Mouse (Mus musculus) liver, embryonic 11.5 days (tissue): ENCODE measurements at regions not wholly inside any gene's neighbourhood (a gene's known extent, or its start where the extent isn't known, plus 50 kb on each side); places are given as distances from the start of the nearest gene placed in this dataset.

Source experiments
- ATAC-seq: fragments of 200-750 bp; cut with Nextera tagmentation; replicated peaks from 2 replicates; pipeline ENCODE4 v1.8.0; 2017; ENCODE audit warnings: moderate number of reproducible peaks, mild to moderate bottlenecking, moderate TSS enrichment, moderate library complexity; ENCODE audit not compliant: low FRiP score
- DNase-seq: peaks from one replicate; pipeline ENCODE4 v3.0.0-alpha.2; 2017; ENCODE audit warnings: low spot score
- H3K27ac ChIP-seq: fragments of 300-500 bp; sonication (generic); 2 replicates; pipeline ENCODE4 v1.5.1; 2014; ENCODE audit warnings: mild to moderate bottlenecking, low read depth, low read length, control low read depth
- H3K27me3 ChIP-seq: fragments of 300-500 bp; sonication (generic); replicated peaks from 2 replicates; pipeline ENCODE4 v1.6.1; 2014; ENCODE audit warnings: low read length, mixed read lengths; ENCODE audit not compliant: control insufficient read depth, insufficient read depth
- H3K36me3 ChIP-seq: fragments of 300-500 bp; sonication (generic); 2 replicates; pipeline ENCODE4 v1.6.1; 2014; ENCODE audit warnings: mild to moderate bottlenecking, low read length, moderate library complexity, mixed read lengths; ENCODE audit not compliant: control insufficient read depth, insufficient read depth
- H3K4me1 ChIP-seq: fragments of 300-500 bp; sonication (generic); replicated peaks from 2 replicates; pipeline ENCODE4 v1.6.1; 2014; ENCODE audit warnings: low read length, mixed read lengths; ENCODE audit not compliant: control insufficient read depth, insufficient read depth
- H3K4me2 ChIP-seq: fragments of 300-500 bp; sonication (generic); 2 replicates; pipeline ENCODE4 v1.6.1; 2014; ENCODE audit warnings: mild to moderate bottlenecking, control low read depth, moderate library complexity
- H3K4me3 ChIP-seq: fragments of 300-500 bp; sonication (generic); 2 replicates; pipeline ENCODE4 v1.5.1; 2014; ENCODE audit warnings: low read depth, low read length, control low read depth
- H3K9ac ChIP-seq: fragments of 300-500 bp; sonication (generic); 2 replicates; pipeline ENCODE4 v1.6.1; 2014; ENCODE audit warnings: low read depth, low read length, control low read depth
- H3K9me3 ChIP-seq: fragments of 300-500 bp; sonication (generic); 2 replicates; pipeline ENCODE4 v1.6.1; 2016; ENCODE audit warnings: low read length, inconsistent platforms, mixed read lengths; ENCODE audit not compliant: control insufficient read depth
- WGBS: fragments of 180-500 bp; shearing (Covaris S2); extraction: QIAGEN DNeasy Blood & Tissue Kit; methylation state at CpG from one replicate; pipeline ENCODE4 v1.1.7; 2014; 5-methylcytosine and 5-hydroxymethylcytosine counted together

DNA sequence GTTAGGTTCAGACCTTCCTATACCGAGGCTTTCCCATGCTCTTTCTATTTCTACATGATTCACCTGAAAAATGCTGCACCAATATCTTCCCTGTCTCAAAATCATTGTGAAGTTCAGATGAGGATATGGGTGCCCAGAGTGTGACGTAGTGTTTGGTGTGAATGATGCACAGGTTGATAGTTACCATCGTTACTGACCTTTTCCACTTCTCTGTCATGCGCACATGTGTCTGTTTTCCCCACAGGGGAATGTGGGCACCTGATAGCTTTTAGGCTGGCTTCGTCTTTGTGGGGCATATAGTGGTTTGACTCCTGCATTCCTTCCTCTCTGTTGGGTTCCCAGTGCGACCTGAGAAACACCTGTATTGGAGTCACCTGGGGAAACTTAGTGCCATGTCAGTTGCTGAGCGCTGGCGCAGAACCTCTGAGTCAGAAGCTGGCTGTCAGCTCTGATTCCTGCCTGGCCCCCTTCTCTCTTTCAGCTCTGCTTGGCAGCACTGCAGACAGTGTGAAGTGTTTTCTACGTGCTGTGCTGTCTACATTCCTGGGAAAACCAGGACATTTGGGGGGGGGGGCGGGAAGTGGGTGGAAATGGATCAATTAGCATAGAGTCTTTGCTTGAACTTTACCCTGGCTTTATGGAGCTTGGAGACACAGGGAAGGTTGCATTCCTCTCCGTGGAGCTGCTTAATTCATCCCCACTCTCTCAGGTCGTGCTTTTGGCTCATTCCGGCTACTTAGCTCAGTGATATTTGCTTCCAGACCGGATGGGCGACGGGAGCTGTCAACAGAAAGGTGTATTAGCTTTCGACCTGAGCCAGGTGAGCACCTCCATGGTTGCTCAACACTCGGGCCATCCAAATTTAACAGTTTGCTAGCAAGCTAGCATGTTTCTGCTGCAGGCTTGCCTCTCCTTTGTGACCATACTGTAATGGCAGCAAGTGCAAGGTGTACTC is 1281.4 kb upstream of the A1bg start:
- H3K27ac ChIP-seq: no peak overlapping the region
- DNase-seq: no peak
- no peaks in the 10 kb centered on the region for H3K4me1 ChIP-seq
- peaks cover 7% of the 10 kb centered on the region; the same call in 1 of the 2 replicates for H3K36me3 ChIP-seq
- WGBS: 79% methylated on average over 18 of the region's 18 CpGs
- no peaks in the 10 kb centered on the region; the same call in 1 of the 2 replicates for H3K9me3 ChIP-seq
- no peaks in the 10 kb centered on the region for H3K27me3 ChIP-seq
- no peak overlapping the region for H3K4me3 ChIP-seq
- H3K9ac ChIP-seq: no peak overlapping the region
- no peak overlapping the region for H3K4me2 ChIP-seq
- no peak for ATAC-seq

DNA sequence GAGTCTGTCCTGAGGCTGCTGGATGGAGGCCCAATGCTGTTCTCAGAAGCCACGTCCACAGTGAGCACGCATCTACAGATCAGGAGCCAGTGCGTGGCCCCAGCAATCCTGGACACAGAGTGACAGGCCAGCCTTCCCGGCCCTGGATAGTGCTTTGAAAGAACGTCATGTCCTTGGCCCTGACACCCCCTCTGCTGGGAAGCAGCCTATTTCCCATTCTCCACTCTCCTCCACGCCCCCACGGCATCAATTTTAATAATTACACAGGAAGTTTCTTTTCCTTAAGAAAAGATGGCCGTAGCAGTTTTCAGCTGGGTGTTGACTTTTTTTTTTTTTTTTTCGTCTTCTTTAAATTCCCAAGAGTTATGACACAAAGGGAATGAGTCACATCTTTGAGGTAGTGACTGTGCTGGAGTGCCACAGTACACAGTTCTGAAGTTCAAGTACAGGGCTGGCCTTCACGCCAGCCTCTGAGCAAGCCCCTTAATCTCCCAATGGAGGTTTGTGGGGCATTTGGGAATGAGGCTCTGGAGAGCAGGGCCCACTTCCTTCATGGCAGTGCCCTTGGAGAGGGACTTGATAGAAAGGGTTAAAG is 1280.1 kb upstream of the A1bg start:
- Histone ChIP-seq H3K27me3 (no peaks in the 10 kb centered on the region), H3K4me1 (no peaks in the 10 kb centered on the region), H3K4me3 (no peak overlapping the region), H3K27ac (no peak overlapping the region), H3K4me2 (no peak overlapping the region), H3K36me3 (peaks cover 7% of the 10 kb centered on the region; the same call in 1 of the 2 replicates), H3K9me3 (no peaks in the 10 kb centered on the region; the same call in 1 of the 2 replicates), H3K9ac (no peak overlapping the region)
- DNase-seq: no peak
- ATAC-seq: no peak
- WGBS: 85% methylated on average over 10 of the region's 10 CpGs

DNA sequence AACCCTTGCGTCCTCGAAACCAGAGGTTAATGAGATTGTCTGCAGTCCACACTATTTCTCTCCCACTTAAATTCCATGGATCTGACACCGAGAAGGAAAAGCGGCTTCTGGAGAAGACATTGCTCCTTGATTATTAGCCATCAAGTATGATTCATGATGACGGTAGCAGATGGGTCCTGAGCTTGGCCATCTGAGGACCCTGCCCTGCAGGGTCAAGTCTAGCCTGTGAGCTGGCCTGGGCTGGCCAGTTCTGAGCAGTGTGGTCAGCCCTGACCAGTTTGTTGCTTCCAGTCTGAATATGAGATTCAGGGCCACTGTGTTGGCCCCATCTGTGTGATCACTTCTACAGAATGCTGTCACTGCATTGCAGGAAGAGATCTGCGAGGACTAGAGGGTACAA is 1275.9 kb upstream of the A1bg start:
- no peak for ATAC-seq
- 93% methylated on average over 6 of the region's 6 CpGs for WGBS

DNA sequence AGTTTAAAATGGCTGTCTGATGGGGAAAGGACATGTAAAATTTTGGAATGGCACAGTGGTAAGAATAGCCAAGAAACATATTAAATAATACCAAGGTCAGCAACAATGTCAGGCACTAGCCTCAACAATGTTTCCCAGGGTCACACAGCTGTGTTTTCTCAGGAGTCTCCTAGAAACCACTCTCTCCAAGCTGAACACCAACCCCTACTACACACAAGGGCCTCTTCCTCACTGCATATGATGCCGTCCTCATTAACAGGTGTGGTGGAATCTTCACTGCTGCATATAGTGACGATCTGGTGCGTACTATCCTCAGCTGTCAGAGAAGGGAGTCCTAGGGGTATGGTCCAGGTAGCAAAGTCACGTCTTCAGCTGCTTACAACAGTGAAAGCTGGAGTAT is 1275.4 kb upstream of the A1bg start:
- peaks cover 7% of the 10 kb centered on the region; the same call in 1 of the 2 replicates for H3K36me3 ChIP-seq
- H3K27ac ChIP-seq: no peak overlapping the region
- no peaks in the 10 kb centered on the region; the same call in 1 of the 2 replicates for H3K9me3 ChIP-seq
- WGBS: 90% methylated on average over 4 of the region's 4 CpGs
- no peak overlapping the region for H3K9ac ChIP-seq
- H3K4me3 ChIP-seq: no peak overlapping the region
- no peak overlapping the region for H3K4me2 ChIP-seq
- no peak for DNase-seq
- no peaks in the 10 kb centered on the region for H3K27me3 ChIP-seq
- no peak for ATAC-seq
- no peaks in the 10 kb centered on the region for H3K4me1 ChIP-seq

More for the DNA sequence above, 1275.9 kb upstream of the A1bg start:
- no peak for DNase-seq
- peaks cover 7% of the 10 kb centered on the region; the same call in 1 of the 2 replicates for H3K36me3 ChIP-seq
- no peak overlapping the region for H3K27ac ChIP-seq
- no peak overlapping the region for H3K9ac ChIP-seq
- no peaks in the 10 kb centered on the region for H3K4me1 ChIP-seq
- H3K27me3 ChIP-seq: no peaks in the 10 kb centered on the region
- H3K9me3 ChIP-seq: no peaks in the 10 kb centered on the region; the same call in 1 of the 2 replicates
- no peak overlapping the region for H3K4me2 ChIP-seq
- no peak overlapping the region for H3K4me3 ChIP-seq

DNA sequence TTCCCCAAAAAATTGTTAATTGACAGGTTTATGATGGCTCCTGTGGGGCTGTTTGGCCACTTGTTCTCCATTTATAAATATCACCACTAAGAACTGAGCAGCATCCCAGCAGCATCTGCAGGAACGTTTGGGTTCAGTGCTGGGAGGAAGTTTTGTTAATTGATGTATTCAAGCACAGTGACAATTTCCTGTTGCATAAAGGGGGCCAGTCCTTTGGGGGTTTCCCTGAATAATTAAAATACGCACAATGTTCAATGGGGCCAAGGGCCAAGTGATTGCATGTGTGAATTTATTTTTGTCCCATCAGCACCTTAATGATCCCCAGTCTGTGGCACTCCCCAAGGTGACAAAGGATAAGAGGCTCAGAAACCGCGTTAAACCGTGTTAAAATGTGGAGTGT is 1272.6 kb upstream of the A1bg start:
- Histone ChIP-seq H3K27ac (no peak overlapping the region), H3K9me3 (no peaks in the 10 kb centered on the region)
- 79% methylated on average over 5 of the region's 5 CpGs for WGBS

DNA sequence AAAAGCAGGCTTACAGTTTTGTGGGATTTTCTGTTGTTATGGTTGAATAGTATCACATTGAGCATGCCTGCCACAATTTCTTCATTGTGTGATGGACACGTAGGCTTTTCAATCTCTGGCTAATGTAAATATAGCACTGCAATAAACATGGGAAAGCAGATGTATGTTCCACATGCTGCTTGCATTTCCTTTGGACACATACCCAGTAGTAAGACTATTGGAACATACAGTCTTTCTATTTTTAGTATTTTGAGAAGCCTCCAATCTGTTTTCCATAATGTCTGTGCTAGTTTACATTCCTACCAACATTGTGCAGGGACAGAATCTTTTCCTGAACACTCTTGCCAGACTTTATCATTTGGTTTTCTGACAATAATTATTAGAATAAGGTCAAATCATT is 1269.9 kb upstream of the A1bg start:
- WGBS: 90% methylated on average over 1 of the region's 1 CpGs
- Histone ChIP-seq H3K4me3 (no peak overlapping the region), H3K36me3 (peaks cover 3% of the 10 kb centered on the region; the same call in 1 of the 2 replicates), H3K27ac (no peak overlapping the region), H3K4me1 (peaks cover 26% of the 10 kb centered on the region), H3K9me3 (no peaks in the 10 kb centered on the region), H3K4me2 (no peak overlapping the region), H3K27me3 (no peaks in the 10 kb centered on the region), H3K9ac (no peak overlapping the region)
- ATAC-seq: no peak
- DNase-seq: no peak

More for the DNA sequence above, 1272.6 kb upstream of the A1bg start:
- Histone ChIP-seq H3K36me3 (no peaks in the 10 kb centered on the region), H3K4me2 (no peak overlapping the region), H3K4me1 (peaks cover 11% of the 10 kb centered on the region), H3K27me3 (no peaks in the 10 kb centered on the region), H3K9ac (no peak overlapping the region), H3K4me3 (no peak overlapping the region)
- DNase-seq: no peak
- no peak for ATAC-seq

DNA sequence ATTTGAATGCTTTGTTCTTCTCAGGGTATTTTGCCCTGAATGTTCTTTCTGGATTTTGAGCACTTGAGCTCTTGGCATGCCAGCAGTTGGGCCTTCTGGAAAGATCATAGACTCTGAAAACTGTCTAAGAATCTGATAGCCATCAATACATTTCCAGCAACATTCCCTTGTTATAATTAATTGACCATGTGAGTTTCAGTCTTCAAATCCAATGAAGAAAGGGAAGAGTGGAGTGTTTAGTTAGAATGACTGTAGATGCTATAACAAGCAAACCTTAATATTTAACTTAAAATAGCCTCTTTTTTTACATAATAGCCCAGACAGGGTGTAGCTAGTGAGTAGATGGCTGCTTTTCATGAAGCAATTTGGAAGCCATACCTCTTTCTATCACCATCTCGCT is 1268.8 kb upstream of the A1bg start:
- WGBS: 88% methylated on average over 1 of the region's 1 CpGs
- DNase-seq (no peak), ATAC-seq (no peak)
- H3K27me3 ChIP-seq: no peaks in the 10 kb centered on the region
- no peak overlapping the region for H3K4me2 ChIP-seq
- no peak overlapping the region; the same call in 1 of the 2 replicates for H3K9ac ChIP-seq
- H3K9me3 ChIP-seq: no peaks in the 10 kb centered on the region
- no peak overlapping the region for H3K4me3 ChIP-seq
- H3K4me1 ChIP-seq: peaks cover 26% of the 10 kb centered on the region
- H3K36me3 ChIP-seq: peaks cover 3% of the 10 kb centered on the region; the same call in 1 of the 2 replicates
- H3K27ac ChIP-seq: peak overlapping the region; percentile 95

DNA sequence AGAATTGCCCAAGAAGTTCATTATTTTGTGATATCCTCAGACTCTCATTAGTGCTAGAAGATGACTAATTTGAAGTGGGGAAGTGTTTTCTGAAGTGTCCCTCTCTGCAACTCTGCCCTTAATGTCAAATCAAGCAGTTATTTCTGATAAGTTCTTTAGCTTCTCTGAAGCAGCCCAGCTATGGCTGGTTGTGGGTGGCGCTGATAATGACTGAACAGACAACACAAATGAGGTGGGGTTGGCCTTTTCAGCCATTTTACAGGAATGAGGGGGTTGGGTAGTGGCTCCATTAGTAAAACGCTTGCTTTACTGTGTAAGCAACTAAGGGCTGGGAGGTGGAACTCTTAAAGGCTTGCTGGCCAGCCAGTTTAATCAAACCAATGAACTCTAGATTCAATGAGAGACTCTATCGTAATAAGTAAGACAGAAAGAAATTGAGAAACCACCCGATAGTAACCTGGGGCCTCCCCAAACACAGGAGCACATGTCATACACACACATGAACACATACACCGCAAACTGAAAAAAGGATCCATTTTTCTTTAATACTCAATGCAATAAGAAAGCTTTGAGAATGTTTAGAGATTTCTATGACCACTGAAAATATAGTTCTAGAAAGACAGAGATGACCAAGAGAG is 1268.3 kb upstream of the A1bg start:
- Histone ChIP-seq H3K9me3 (no peaks in the 10 kb centered on the region), H3K27ac (peak overlapping the region; percentile 95), H3K4me2 (peak overlapping the region; percentile 44), H3K4me3 (no peak overlapping the region), H3K36me3 (peaks cover 3% of the 10 kb centered on the region; the same call in 1 of the 2 replicates), H3K9ac (no peak overlapping the region; the same call in 1 of the 2 replicates), H3K4me1 (peaks cover 26% of the 10 kb centered on the region), H3K27me3 (no peaks in the 10 kb centered on the region)
- 64% methylated on average over 5 of the region's 5 CpGs for WGBS
- ATAC-seq (peak; percentile 95), DNase-seq (no peak)
